Mouse (Mus musculus): ENCODE measurements at regions not wholly inside any gene's neighbourhood (a gene's known extent, or its start where the extent isn't known, plus 50 kb on each side); places are given as distances from the start of the nearest gene placed in this dataset.
A peak's percentile ranks its signal among the peaks of the same experiment; 100 is the strongest.
"Not testable (repeated sequence)": the region's sequence is repeated elsewhere in the genome, so short reads cannot be mapped to it uniquely, and the experiment has no call there.

DNA sequence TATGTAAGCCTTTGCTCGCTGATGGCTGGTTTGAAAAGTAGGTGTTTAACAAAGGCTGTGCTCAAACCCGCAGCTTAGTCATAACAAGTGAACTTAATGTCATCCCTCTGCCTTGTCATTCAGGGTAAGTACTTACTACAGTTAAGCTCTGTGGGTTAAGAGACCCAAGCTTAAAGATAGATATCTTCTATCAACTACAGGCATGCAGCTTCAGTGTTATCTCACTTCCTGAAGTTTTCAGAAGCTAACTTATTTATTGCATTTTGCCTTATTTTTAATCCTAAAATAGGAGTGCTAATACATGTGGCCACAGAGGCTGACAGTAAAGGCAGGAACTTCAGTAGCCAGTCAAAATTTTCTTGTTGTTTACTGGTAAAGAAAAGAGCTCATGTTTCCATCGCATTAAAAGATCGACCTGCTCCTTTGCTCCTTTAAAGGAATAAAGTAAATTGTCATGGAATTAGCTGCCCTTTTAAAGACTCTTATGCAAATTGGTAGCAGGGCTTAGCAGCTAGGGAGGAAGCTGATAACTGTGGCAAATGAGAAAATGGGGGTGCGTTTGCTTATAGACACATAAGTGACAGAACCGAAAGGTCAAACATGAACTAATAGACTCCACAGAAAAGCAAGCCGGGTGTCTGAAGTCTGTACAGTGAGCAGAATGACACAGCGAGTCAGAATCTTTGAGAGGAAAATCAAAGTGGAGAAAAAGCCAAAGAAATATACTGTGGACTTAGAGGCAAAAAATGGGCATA, 55.9 kb upstream of the Inpp4b start:
- TF ChIP-seq CTCF (IDR thresholded peaks at IDR 0.05; ENCODE audit: low read depth): no peak
- H3K36me3 ChIP-seq (ENCODE audit: insufficient read depth): no peaks in the 10 kb centered on the region
- ATAC-seq: no peak
- 63% methylated on average over 8 of the region's 8 CpGs for WGBS
- H3K9me3 ChIP-seq (ENCODE audit: low read length): no peaks in the 10 kb centered on the region
- no peak overlapping the region for H3K9ac ChIP-seq
- H3K27me3 ChIP-seq (ENCODE audit: insufficient read depth, low read length): no peaks in the 10 kb centered on the region
- H3K4me3 ChIP-seq (ENCODE audit: low read depth, low read length): no peak overlapping the region
- no peaks in the 10 kb centered on the region for H3K4me1 ChIP-seq (ENCODE audit: insufficient read depth)
- DNase-seq: no peak
- no peak overlapping the region for H3K27ac ChIP-seq (ENCODE audit: low read depth, low read length)
- H3K4me2 ChIP-seq (ENCODE audit: low read depth): no peak overlapping the region

- Histone ChIP-seq H3K9me3 (ENCODE audit: low read length) (no peaks in the 10 kb centered on the region), H3K27me3 (ENCODE audit: insufficient read depth, low read length) (no peaks in the 10 kb centered on the region), H3K9ac (no peak overlapping the region), H3K36me3 (ENCODE audit: insufficient read depth) (no peaks in the 10 kb centered on the region), H3K4me3 (ENCODE audit: low read depth, low read length) (no peak overlapping the region), H3K4me1 (ENCODE audit: insufficient read depth) (no peaks in the 10 kb centered on the region), H3K27ac (ENCODE audit: low read depth, low read length) (no peak overlapping the region), H3K4me2 (ENCODE audit: low read depth) (no peak overlapping the region)
- no peak for TF ChIP-seq CTCF (IDR thresholded peaks at IDR 0.05; ENCODE audit: low read depth)
- 80% methylated on average over 2 of the region's 2 CpGs for WGBS
- ATAC-seq: no peak
- DNase-seq: no peak
Observed at GRCm38 (mm10) chr8:81260089-81260488, 82.3 kb upstream of the Inpp4b start.

DNA sequence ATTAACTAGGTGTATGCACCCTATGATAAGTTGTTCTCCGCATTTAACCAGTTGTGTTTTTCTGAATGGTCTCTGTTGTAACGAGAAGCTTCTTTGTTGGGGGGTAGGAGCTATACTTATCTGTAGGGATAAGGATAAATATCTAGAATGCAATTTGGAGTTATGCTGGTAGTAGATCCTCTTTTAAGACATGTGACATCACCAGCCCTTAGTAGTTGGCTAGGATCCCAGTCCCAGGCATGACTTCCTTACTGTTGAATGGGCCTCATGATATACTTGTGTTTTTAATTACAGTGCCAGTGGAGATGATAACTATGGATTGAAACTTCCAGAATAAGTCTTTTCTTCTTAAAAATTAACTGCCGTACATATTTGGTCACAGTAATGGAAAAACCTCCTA, 118.5 kb upstream of the Inpp4b start:
- no peak overlapping the region for H3K9ac ChIP-seq
- H3K4me1 ChIP-seq (ENCODE audit: insufficient read depth): no peaks in the 10 kb centered on the region
- no peaks in the 10 kb centered on the region for H3K36me3 ChIP-seq (ENCODE audit: insufficient read depth)
- DNase-seq (no peak), ATAC-seq (no peak)
- WGBS: 87% methylated on average over 3 of the region's 3 CpGs
- TF ChIP-seq CTCF (IDR thresholded peaks at IDR 0.05; ENCODE audit: low read depth): no peak
- H3K4me2 ChIP-seq (ENCODE audit: low read depth): no peak overlapping the region
- H3K27ac ChIP-seq (ENCODE audit: low read depth, low read length): no peak overlapping the region
- no peaks in the 10 kb centered on the region for H3K27me3 ChIP-seq (ENCODE audit: insufficient read depth, low read length)
- H3K4me3 ChIP-seq (ENCODE audit: low read depth, low read length): no peak overlapping the region
- no peaks in the 10 kb centered on the region for H3K9me3 ChIP-seq (ENCODE audit: low read length)

DNA sequence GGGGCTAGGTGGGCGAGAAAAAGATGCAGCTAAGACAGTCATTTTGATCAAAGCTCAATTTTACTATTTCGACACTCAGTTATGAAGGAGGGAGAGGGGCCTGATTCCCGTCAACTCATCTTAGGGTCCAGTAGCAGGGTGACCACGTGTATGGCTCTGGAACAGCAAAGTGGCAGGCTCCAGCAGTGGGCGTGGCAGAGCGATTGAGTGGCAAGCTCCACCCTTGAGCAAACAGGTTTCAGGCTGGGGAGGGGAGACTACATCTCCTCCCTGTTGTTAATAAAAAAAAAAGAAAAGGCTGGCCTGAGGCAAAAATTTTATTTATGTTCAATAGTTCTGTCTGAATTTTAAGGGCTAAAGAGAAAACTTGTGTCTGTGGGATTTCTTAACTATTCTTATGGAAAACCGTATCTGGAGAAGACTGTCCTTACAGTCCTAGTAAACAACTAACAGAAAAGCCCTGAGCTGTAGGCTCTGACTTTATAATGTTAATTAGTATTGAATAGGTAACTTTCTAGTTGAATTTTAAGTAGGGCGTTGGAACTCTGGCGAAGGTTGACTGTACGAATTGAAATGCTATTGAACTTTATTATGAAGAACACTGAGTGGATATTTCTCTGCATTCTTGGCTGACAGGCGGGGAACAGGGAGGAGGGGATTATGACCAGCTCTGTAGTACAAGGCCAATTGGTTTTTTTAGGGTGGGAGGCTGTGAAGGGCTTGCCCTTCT, 155.1 kb upstream of the Inpp4b start:
- not testable (repeated sequence) for H3K9ac ChIP-seq; H3K27ac ChIP-seq (ENCODE audit: low read depth, low read length); H3K36me3 ChIP-seq (ENCODE audit: insufficient read depth); DNase-seq; H3K4me3 ChIP-seq (ENCODE audit: low read depth, low read length); H3K4me1 ChIP-seq (ENCODE audit: insufficient read depth); H3K4me2 ChIP-seq (ENCODE audit: low read depth); H3K9me3 ChIP-seq (ENCODE audit: low read length); H3K27me3 ChIP-seq (ENCODE audit: insufficient read depth, low read length); ATAC-seq
- WGBS: 55% methylated on average over 11 of the region's 11 CpGs

- no peak for TF ChIP-seq CTCF (IDR thresholded peaks at IDR 0.05; ENCODE audit: low read depth)
- no peak overlapping the region for H3K4me2 ChIP-seq (ENCODE audit: low read depth)
- H3K27ac ChIP-seq (ENCODE audit: low read depth, low read length): no peak overlapping the region
- no peaks in the 10 kb centered on the region for H3K27me3 ChIP-seq (ENCODE audit: insufficient read depth, low read length)
- no peak overlapping the region for H3K4me3 ChIP-seq (ENCODE audit: low read depth, low read length)
- H3K9ac ChIP-seq: no peak overlapping the region
- ATAC-seq: no peak
- H3K4me1 ChIP-seq (ENCODE audit: insufficient read depth): peaks cover 4% of the 10 kb centered on the region; the same call in 1 of the 2 replicates
- no peaks in the 10 kb centered on the region for H3K9me3 ChIP-seq (ENCODE audit: low read length)
- DNase-seq: no peak
- H3K36me3 ChIP-seq (ENCODE audit: insufficient read depth): no peaks in the 10 kb centered on the region
- WGBS: 74% methylated on average over 1 of the region's 1 CpGs
Observed at GRCm38 (mm10) chr8:81175537-81175936, 160.8 kb upstream of the Usp38 start.

DNA sequence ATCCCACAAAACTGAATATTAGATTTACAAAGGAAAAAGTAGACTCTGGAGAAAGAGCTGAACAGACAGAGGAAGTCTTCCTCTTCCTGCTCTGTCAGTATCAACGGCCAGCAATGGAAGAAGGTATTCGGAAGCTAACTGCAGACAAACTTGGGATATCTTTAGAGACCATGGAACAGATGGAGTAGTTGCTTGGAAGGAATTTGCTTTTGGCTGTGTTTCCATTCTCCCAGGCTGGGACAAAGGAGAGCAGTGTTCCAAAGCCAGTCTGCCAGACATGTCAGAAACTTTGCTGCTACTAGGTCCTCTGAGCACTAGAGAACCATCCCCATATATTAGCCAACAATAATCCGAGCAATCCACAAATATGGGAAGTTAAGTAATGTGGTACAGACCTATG, 132.5 kb upstream of the Usp38 start:
- Histone ChIP-seq H3K36me3 (ENCODE audit: insufficient read depth) (no peaks in the 10 kb centered on the region), H3K9me3 (ENCODE audit: low read length) (0 out of 2 replicates have a peak, but pooled peaks cover 4% of the 10 kb centered on the region), H3K27me3 (ENCODE audit: insufficient read depth, low read length) (no peaks in the 10 kb centered on the region), H3K4me1 (ENCODE audit: insufficient read depth) (no peaks in the 10 kb centered on the region), H3K9ac (no peak overlapping the region), H3K4me2 (ENCODE audit: low read depth) (no peak overlapping the region), H3K27ac (ENCODE audit: low read depth, low read length) (no peak overlapping the region), H3K4me3 (ENCODE audit: low read depth, low read length) (no peak overlapping the region)
- TF ChIP-seq CTCF (IDR thresholded peaks at IDR 0.05; ENCODE audit: low read depth): no peak
- WGBS: 64% methylated on average over 3 of the region's 3 CpGs
- peak; percentile 71; the same call in 1 of the 2 replicates for ATAC-seq
- peak; percentile 24 for DNase-seq

GRCm38 (mm10) chr8:81106763-81107509, 92.2 kb upstream of the Usp38 start:
- no peak for DNase-seq
- WGBS: 51% methylated on average over 4 of the region's 4 CpGs
- ATAC-seq: no peak
- H3K4me3 ChIP-seq (ENCODE audit: low read depth, low read length): no peak overlapping the region
- H3K27me3 ChIP-seq (ENCODE audit: insufficient read depth, low read length): no peaks in the 10 kb centered on the region
- H3K4me2 ChIP-seq (ENCODE audit: low read depth): no peak overlapping the region
- no peaks in the 10 kb centered on the region for H3K4me1 ChIP-seq (ENCODE audit: insufficient read depth)
- no peaks in the 10 kb centered on the region for H3K9me3 ChIP-seq (ENCODE audit: low read length)
- no peak overlapping the region for H3K9ac ChIP-seq
- TF ChIP-seq CTCF (IDR thresholded peaks at IDR 0.05; ENCODE audit: low read depth): no peak
- H3K36me3 ChIP-seq (ENCODE audit: insufficient read depth): no peaks in the 10 kb centered on the region
- no peak overlapping the region for H3K27ac ChIP-seq (ENCODE audit: low read depth, low read length)
